Mouse (Mus musculus) left cerebral cortex, adult 6 months (tissue): ENCODE results near the gene Cd300c2. TPM values are rescaled to one million over a fixed set of nuclear protein-coding genes. Genes with fewer than 3 reads are reported as not detected.

Experiments
- long read RNA-seq, 2 experiments: library from polyadenylated mRNA; unstranded; transcript quantifications; one replicate each; pipeline ENCODE4 v2.0.0; 2019 to 2020
- polyA plus RNA-seq: library from polyadenylated mRNA; unstranded; fragments of <200 nt; fragmentation: Nextera tagmentation; gene quantifications from 2 replicates; pipeline ENCODE4 v1.2.3, GENCODE M21; 2021

Cd300c2 gene
- polyA plus RNA-seq, result 5.0 and 5.3 TPM in 2 replicates
- long read RNA-seq, experiment 1, partial matches to known transcripts, result 0 of 4 reads
- long read RNA-seq, experiment 1, other reads (novel, unspliced or antisense), result 1 of 4 reads
- long read RNA-seq, experiment 2, transcript Cd300c2-201 (4 exons, 1,187 nt), result major isoform, 5 of 6 reads
- long read RNA-seq, experiment 2, partial matches to known transcripts, result 0 of 6 reads
- long read RNA-seq, experiment 2, other reads (novel, unspliced or antisense), result 0 of 6 reads

DNA sequence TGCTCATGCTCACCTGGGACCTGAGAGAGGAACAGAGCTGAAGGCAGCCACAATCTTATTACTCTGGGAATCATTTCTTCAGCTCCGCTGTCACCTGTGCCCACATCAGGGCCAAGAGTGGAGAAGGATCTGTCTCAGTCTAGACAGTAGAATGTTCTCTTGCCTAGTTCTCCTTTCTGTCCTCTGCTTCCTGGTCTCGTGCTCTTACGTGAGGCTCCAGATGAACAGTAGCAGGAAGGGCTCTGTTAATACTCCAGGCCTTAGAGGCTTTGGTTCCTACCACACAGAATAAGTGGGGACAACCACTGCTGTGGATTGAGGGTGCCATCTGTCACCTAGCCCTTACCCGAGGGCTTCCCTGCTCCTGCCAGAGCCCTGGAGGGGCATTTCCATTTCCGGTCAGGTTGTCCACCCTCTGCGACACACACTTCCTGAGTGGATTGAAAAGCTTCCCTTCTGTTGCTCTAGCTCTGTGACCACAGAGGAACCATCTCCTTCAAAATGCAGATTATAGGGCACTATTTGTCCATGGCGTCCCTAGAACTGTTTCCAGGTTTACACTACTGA lies at the start of gene Cd300c2:
Cd300c2 (minus strand) TSS at position 407 of the 567 bp plus-strand sequence.

DNA sequence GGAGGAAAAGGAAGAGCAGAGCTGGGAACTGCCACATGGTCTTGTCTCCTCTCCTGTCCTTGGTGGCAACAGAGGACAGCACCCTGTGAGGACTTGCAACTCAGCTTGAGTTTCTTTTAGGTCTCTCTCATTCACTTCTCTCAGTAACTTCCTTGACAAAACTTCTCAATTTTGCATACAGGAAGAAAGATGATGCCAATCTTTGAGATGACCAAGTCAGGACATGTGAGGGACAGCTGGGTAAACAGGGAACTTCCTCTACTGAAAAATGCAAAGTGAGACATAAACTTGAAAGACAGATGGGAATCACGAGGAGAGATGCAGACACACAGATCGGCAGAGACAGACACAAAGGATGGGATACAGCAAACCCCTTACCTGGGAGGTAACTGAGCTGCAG lies 46.6 kb upstream of the Cd300c2 start, which contains the start of gene Cd300ld3:
Cd300ld3 (minus strand) TSS at position 151 of the 400 bp plus-strand sequence.

DNA sequence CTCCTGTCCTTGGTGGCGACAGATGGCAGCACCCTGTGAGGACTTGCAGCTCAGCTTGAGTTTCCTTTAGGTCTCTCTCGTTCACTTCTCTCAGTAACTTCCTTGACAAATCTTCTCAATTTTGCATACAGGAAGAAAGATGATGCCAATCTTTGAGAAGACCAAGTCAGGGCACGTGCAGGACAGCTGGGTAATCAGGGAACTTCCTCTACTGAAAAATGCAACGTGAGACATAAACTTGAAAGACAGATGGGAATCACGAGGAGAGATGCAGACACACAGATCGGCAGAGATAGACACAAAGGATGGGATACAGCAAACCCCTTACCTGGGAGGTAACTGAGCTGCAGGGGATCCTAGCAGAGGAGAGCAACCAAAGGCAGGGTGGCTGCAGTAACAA lies 36.0 kb upstream of the Cd300c2 start, which contains the start of gene Cd300ld5:
Cd300ld5 (minus strand) TSS at position 101 of the 400 bp plus-strand sequence.

DNA sequence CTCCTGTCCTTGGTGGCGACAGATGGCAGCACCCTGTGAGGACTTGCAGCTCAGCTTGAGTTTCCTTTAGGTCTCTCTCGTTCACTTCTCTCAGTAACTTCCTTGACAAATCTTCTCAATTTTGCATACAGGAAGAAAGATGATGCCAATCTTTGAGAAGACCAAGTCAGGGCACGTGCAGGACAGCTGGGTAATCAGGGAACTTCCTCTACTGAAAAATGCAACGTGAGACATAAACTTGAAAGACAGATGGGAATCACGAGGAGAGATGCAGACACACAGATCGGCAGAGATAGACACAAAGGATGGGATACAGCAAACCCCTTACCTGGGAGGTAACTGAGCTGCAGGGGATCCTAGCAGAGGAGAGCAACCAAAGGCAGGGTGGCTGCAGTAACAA lies 25.2 kb upstream of the Cd300c2 start, which contains the start of gene Cd300ld4:
Cd300ld4 (minus strand) TSS at position 101 of the 400 bp plus-strand sequence.

DNA sequence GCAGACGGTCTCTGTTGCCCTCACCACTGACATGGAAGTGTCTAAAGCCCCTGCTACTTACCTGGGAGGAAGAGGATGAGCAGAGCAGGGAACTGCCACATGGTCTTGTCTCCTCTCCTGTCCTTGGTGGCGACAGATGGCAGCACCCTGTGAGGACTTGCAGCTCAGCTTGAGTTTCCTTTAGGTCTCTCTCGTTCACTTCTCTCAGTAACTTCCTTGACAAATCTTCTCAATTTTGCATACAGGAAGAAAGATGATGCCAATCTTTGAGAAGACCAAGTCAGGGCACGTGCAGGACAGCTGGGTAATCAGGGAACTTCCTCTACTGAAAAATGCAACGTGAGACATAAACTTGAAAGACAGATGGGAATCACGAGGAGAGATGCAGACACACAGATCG lies 14.4 kb upstream of the Cd300c2 start, which contains the start of gene Cd300ld2:
Cd300ld2 (minus strand) TSS at position 101 of the 400 bp plus-strand sequence.

DNA sequence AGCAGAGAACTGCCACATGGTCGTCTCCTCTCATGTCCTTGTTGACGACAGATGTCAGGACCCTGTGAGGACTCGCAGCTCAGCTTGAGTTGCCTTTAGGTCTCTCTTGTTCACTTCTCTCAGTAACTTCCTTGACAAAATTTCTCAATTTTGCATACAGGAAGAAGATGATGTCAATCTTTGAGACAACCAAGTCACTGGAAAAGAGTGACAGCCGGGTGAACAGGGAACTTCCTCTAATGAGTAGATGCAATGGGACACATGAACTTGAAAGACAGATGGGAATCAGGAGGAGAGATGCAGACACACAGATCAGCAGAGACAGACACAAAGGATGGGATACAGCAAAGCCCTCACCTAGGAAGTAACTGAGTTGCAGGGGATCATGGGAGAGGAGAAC lies 11.9 kb downstream of the Cd300c2 start, which contains the start of gene Cd300ld:
Cd300ld (minus strand) TSS at position 130 of the 400 bp plus-strand sequence.

DNA sequence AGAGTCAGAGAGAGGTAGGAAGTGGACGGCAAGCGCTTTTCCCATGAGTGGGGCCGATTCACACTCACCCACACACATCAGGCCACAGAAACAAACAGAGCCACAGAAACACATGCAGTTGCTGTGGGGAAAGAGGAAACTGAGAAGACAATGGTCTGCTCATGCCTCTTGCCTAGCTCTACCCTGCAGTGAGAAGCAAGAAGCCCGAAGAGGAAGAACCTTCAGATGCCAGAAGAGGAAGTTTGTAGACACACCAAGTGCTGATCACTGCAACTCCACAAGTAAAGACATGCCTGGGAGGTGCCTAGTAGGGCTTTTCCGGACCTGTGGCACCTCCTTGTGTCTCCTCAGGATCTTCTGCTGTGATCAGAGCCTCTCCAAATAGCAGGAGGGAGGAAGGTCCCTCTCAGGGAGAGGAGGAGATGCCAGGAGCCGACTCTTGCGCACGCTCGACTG lies 32.9 kb downstream of the Cd300c2 start, which contains the start of gene Cd300c:
Cd300c (minus strand) TSS at position 406 of the 456 bp plus-strand sequence.

Other genes starting within 250 kb of the Cd300c2 start
- 0.53 and 0.72 TPM in 2 replicates for gene Kif19a, start 236.5 kb downstream of the Cd300c2 start, polyA plus RNA-seq
- 116 and 127 TPM in 2 replicates for gene Btbd17, start 205.9 kb downstream of the Cd300c2 start, polyA plus RNA-seq
- gene Gpr142, start 203.0 kb downstream of the Cd300c2 start, polyA plus RNA-seq, result not detected in 2 replicates
- gene Gprc5c, start 150.7 kb downstream of the Cd300c2 start, polyA plus RNA-seq, result 1.9 and 2.3 TPM in 2 replicates
- 1.2 and 1.9 TPM in 2 replicates for gene Cd300a, start 111.8 kb downstream of the Cd300c2 start, polyA plus RNA-seq
- gene Cd300lb, start 67.5 kb downstream of the Cd300c2 start, polyA plus RNA-seq, result 0.04 and 0.31 TPM in 2 replicates
- not detected in 2 replicates for gene Cd300c, start 32.7 kb downstream of the Cd300c2 start, polyA plus RNA-seq
- 0.04 TPM in 1 of 2 replicates, not detected in the other for gene Cd300ld, start 12.0 kb downstream of the Cd300c2 start, polyA plus RNA-seq
- not detected in 2 replicates for gene Cd300ld2, start 14.3 kb upstream of the Cd300c2 start, polyA plus RNA-seq
- 0.54 TPM in 1 of 2 replicates, not detected in the other for gene Cd300ld4, start 25.1 kb upstream of the Cd300c2 start, polyA plus RNA-seq
- 0.51 and 0.54 TPM in 2 replicates for gene Cd300ld5, start 35.9 kb upstream of the Cd300c2 start, polyA plus RNA-seq
- gene Cd300ld3, start 46.5 kb upstream of the Cd300c2 start, polyA plus RNA-seq, result 1.5 TPM in 1 of 2 replicates, not detected in the other
- 0.26 TPM in 1 of 2 replicates, not detected in the other for gene Cd300e, start 60.3 kb upstream of the Cd300c2 start, polyA plus RNA-seq
- gene Rab37, start 89.6 kb upstream of the Cd300c2 start, polyA plus RNA-seq, result 1.7 and 2.5 TPM in 2 replicates
- gene Cd300lf, start 132.1 kb upstream of the Cd300c2 start, polyA plus RNA-seq, result 0.14 TPM in 1 of 2 replicates, not detected in the other
- gene Slc9a3r1, start 161.5 kb upstream of the Cd300c2 start, polyA plus RNA-seq, result 21.7 and 21.9 TPM in 2 replicates
- gene Tmem104, start 185.6 kb upstream of the Cd300c2 start, polyA plus RNA-seq, result 13.6 and 21.7 TPM in 2 replicates
- gene Nat9, start 186.0 kb upstream of the Cd300c2 start, polyA plus RNA-seq, result 47.6 and 49.6 TPM in 2 replicates